Mouse (Mus musculus) C2C12 (cell line): ENCODE measurements around the gene Dnajb6.

Experiments used
- CEBPB ChIP-seq: IDR thresholded peaks from one replicate; pipeline ENCODE4 v1.6.1; 2011; ENCODE audit warnings: low read depth, mild to moderate bottlenecking, control low read depth, moderate library complexity
- CTCF ChIP-seq: IDR thresholded peaks from one replicate; pipeline ENCODE4 v1.5.1; 2011; ENCODE audit not compliant: control insufficient read depth, insufficient read depth, insufficient read length
- FOSL1 ChIP-seq: IDR thresholded peaks from one replicate; pipeline ENCODE4 v1.8.0; 2011; ENCODE audit warnings: mild to moderate bottlenecking, low read length; ENCODE audit not compliant: poor library complexity, insufficient read depth, severe bottlenecking
- MAX ChIP-seq: IDR thresholded peaks from one replicate; pipeline ENCODE4 v1.6.1; 2011; ENCODE audit warnings: mild to moderate bottlenecking, control low read depth
- MYOD1 ChIP-seq: IDR thresholded peaks from one replicate; pipeline ENCODE4 v1.6.1; 2011; ENCODE audit warnings: low read depth; ENCODE audit not compliant: control insufficient read depth, insufficient read length
- MYOG ChIP-seq: IDR thresholded peaks from one replicate; pipeline ENCODE4 v1.6.1; 2011; ENCODE audit not compliant: control insufficient read depth, insufficient read length; ENCODE audit errors: extremely low read depth
- USF1 ChIP-seq: IDR thresholded peaks from one replicate; pipeline ENCODE4 v1.6.1; 2011; ENCODE audit warnings: low read depth, mild to moderate bottlenecking, control low read depth, moderate library complexity

DNA sequence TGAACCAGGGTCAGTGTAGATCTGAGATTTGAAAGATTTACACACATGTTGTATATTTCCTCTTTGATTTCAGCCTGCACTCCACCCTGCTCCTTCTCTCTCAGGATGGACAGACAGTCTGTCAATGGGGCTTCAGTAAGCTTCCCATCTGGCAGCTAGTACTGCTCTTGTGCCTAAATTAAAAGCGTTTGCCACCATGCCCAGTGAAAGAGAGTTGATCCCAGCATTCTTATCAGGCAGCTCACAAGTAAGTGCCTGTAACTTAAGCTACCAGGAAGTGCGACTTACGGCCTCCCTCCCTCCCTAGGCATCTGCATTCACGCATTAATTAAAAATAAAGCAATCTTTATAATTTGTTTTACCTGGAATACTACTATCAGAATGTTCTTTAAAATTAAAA is 5.6 kb downstream of the Dnajb6 start:
- TF ChIP-seq CTCF, result no peak
- no peak for TF ChIP-seq MYOG
- TF ChIP-seq USF1, result no peak
- no peak for TF ChIP-seq MYOD1
- no peak for TF ChIP-seq FOSL1
- TF ChIP-seq MAX, result no peak
- no peak for TF ChIP-seq CEBPB
